Mouse (Mus musculus) induced T-regulatory cell, adult 2 months (primary cell): ENCODE measurements around the gene Kcns1.
"Not testable (repeated sequence)": the region's sequence is repeated elsewhere in the genome, so short reads cannot be mapped to it uniquely, and the experiment has no call there.

Experiments
- DNase-seq: peaks from one replicate; pipeline ENCODE4 v3.0.0-alpha.2; 2012; ENCODE audit warnings: low read depth

The Kcns1 gene

DNA sequence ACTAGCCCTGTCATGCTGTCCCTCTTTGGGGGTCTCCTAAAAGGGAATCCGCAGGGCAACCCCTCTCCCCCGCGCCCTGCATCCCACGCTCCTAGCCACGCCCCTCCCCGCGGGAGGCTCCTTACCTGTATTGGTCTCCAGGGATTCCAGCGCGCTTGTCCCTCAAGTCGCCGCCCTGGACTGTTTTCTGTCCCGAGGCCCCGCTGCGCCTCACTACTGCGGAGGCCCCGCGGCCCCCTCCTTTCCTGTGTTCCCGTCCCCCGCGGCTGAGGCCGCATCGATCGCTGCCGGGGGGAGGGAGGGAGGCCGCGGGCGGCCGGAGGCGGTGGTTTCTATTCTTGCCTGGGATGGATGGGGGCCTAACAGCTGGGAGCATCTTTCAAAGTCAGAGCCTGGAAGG lies at the start of gene Kcns1:
TSS of gene Kcns1 (minus strand) at position 212 of the 400 bp plus-strand sequence.
- DNase-seq = no peak

DNA sequence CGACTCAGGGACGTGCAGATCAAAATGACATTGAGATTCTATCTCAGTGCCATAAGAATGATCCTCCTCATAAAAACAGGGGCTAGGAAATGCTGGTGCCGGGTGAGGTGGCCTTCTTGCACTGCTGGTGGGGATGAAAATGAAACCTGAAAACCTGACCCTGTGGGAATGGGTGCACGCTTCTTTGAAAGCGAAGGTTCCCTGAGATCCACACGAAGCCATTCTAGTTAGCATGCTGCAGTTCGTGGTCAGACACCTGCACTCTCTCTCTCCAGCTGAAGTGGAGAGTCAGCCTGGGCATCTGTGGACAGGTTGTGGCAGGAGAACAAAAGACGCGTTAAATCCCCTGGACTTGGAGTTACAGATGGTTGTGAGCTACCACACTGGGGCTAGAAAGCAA lies 48.4 kb upstream of the Kcns1 start:
- DNase-seq = no peak

DNA sequence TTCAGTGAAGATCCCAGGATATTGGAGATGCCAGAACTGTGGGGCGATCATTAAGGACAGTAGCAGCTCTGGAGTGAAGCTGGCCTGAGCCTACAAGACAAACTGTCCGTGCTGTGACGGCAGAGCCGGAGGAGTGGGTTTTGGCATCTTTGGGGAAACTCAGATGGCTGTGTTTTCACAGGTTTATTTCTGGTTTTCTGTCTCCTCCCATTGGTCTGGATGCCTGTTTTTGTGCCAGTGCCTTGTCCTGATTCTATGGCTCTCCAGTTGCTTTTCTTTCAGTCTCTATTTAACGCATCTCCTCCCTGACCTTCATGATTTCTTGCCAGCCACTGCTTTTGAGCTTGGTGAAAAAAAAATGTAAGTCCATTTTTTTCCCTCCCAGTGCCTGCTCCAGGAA lies 41.8 kb upstream of the Kcns1 start:
- DNase-seq = no peak

DNA sequence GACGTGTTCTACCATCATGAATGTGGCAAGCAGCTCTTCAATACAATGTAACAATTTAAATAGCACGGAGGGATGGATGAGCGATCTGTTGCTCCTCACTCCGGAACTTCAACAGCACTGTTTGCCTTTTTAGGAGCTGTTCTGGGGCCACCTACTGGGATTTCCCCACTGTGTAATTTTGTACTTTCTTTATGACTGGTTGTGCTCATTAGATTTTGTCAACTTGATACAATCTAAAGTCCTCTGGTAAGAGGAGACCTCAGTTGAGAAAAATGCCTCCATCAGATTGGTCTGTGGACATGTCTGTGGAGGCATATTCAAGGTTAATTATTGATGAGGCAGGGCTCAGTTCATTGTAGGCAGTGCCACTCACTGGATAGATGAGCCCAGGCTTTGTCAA lies 40.0 kb upstream of the Kcns1 start:
- peak; percentile 74 for DNase-seq

DNA sequence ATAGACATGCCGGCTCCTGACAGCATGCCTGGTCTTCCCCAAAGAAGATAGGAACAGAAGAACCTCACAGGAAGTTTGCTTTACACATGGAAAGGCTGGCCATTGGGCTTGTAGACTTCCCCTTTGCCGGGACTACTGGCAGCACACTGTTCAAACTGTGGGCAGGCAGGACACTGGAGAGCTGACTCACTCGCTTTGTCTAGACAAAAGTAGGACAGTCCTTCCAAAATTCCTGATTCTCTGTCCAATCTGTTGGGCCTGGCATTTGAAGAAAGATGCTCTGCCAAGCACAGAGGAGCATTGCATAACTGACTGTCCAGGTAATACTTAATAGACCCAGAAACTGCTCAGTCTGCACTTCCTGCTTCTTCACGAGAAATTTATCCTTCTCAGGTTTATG lies 35.8 kb upstream of the Kcns1 start:
- DNase-seq = no peak

DNA sequence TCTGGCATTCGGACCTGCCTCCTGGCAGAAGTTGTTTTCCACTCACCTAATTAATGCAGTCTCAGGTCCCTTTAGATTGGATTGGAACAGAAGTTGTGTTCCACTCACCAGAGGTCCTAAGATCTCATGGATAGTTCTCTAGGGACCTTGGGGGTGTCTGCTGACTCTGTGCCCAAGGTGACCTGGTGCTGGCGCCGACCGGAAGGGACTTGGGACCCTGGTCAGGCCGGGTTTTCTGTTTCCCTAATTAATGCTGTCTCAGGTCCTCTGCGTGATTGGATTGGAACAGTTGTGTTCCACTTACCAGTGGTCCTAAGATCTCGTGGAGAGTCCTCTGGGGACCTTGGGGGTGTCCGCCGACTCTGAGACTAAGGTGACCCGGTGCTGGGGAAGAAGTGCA lies 35.1 kb upstream of the Kcns1 start:
- DNase-seq = not testable (repeated sequence)

DNA sequence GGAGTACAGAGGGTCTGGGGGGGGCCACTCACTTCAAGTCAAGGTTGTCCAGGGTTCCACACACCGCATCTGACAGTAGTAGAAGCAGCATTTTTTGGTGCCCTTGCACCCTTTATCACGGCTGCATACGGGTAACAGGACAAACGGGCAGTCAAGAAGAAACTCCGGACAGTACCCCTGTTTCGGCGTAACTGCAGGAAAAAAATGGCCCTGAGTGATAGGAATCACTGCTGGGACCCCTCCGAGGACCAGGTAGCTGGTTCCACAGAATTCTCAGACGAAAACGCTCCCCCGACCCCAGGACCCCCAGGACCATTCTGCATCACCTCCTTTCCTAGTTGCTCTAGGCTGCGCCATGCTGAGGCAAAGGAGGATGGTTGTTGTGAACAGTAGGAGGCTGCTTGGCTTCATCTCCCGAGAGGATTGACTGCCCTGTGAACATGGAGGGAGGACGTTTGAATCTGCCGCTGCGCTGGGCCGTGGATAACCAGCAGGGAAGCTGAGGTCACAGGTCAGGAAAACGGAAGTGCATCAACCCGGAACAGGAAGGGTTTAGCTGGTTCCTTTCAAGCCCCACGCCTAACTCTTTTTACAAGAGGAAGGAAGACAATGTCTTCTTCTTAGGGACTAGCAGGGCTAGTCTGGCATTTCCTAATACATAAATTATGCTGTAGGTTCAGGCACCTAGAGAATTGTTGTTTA lies 28.9 kb upstream of the Kcns1 start, which contains the start of gene Wfdc15a:
TSS of gene Wfdc15a (minus strand) at position 505 of the 702 bp plus-strand sequence.
- DNase-seq = no peak

DNA sequence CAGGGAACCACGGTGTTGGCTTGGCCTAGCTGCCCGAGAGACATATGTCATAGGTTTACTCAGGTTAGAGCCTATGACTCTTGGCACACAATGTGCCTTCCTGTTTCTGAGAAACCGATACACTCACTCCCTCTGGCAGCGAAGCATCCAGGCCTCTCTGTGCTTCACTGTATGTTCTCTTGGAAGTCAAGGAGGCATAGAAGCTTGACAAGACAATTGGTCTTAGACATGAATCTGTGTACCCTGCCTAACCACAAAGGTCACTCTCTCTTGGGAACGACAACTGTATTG lies 25.7 kb upstream of the Kcns1 start:
- no peak for DNase-seq

DNA sequence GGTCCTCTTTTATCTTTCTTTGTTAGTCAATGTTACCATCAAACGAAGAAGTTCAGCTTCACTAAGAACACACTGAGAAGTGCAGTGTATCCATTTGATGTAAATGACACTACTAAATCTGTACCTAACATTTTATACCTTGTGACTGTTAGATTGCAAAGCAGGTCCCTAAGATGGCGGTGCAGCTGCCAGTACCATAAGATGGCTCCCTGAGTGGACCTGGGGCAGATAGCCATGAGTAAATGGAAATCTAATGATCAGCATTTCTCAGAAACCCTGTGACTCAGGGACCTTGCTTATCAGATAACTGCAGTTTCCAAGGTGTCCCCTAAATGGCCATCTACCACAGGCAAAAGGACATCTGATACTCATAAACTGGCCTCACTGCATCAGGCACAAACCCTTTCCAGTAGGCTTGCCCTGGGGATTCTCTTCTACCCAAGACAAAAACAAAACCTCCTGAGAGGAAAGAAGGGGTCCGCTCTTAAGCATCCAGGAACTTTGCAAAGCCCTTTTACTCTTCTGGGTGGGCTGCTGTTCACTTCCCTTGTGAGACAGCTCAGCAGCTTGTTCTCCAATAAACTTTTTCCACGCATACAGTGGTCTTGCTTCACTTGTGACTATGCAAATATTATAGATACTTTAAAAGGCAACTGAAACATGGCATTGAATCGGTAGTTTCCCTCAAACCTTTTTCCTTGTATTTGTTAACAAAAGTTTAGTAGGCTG lies 25.2 kb upstream of the Kcns1 start:
- DNase-seq = no peak

DNA sequence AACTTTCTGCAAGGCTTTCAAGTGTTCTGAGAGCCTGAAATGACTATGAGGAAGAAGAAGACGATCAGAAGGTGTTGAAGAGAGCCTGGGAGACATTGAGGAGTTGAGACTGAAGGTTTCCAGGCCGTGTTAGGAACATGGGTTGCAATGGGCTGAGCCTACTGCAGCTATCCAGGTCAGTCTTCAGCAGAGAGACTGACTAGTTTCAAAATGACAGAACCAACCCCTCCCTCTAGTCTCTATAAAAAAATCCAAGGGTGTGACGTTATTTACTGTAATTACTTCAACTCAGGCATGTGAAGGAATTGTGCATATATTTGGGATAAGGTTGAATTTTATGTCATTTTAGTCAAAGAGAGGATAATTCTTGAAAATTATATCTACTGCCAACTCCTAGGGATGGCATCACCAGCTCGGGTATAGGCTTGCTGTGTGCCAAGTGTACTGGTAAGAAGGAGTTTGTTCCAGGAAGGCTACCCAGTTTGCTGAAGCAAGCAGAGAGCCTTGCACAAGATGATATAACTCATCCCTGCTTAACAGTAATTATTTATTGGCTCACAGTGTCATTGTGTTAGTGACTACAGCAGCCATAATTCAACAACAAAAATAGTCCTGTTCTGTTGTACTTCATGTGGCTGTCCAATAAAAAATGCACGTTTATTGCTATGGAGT lies 24.2 kb upstream of the Kcns1 start:
- DNase-seq = no peak

DNA sequence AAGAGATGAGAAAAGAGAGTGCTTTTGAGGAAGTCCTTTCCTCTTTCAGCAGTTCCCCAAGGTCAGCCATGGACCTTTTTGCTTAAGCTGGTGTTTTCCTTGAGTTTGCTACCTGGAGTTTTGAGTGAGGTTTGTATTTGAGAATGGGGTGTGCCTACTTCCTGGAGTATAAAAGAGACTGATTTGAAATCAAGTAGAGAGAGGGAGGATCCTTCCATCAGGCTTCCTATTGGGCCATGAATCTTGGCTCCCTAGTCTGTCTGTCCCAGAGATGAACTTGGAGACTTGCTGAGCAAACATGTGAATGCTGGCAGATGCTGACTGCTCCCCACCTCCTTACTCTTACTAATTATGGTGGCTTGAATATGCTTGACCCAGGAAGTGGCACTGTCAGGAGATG lies 21.4 kb upstream of the Kcns1 start:
- DNase-seq = no peak

DNA sequence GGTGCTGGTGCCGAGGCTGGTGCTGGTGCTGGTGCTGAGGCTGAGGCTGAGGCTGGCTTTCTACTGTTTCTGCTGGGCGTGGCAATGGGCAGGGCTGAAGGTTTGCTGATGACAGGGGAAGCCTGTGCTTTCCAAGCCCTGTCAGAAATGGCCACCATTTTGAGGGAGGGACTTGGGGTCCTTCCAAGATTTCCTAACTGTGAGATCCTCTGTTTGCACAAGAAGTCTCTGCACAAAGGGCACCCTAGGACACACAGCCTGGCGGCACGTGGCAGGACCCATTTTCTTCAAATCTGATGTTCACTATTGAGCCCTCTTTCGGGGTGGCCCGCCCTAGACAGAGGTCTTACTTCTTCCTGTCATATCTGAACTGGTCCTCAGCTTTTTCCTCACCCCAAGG lies 19.7 kb upstream of the Kcns1 start, which contains the start of gene Wfdc12:
TSS of gene Wfdc12 (minus strand) at position 33 of the 400 bp plus-strand sequence.
- no peak for DNase-seq

DNA sequence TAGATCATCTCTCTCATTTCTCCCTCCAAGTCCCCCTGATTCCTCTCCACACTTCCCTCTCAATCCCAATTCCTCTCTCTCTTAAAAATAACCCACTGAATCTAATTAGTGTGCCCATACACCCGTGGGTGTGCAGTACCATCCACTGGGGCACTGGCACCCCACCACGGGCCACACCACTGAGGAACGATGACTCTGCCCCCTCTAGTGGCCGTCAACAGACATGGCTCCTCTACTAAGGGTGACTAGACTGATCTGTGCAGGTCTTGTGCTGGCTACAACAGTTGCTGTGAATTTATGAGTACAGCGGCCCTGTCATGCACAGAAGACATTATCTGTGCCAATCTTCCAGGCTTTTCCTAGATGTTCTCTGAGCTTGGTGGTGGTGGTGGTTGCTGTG lies 17.8 kb upstream of the Kcns1 start:
- peak; percentile 62 for DNase-seq

DNA sequence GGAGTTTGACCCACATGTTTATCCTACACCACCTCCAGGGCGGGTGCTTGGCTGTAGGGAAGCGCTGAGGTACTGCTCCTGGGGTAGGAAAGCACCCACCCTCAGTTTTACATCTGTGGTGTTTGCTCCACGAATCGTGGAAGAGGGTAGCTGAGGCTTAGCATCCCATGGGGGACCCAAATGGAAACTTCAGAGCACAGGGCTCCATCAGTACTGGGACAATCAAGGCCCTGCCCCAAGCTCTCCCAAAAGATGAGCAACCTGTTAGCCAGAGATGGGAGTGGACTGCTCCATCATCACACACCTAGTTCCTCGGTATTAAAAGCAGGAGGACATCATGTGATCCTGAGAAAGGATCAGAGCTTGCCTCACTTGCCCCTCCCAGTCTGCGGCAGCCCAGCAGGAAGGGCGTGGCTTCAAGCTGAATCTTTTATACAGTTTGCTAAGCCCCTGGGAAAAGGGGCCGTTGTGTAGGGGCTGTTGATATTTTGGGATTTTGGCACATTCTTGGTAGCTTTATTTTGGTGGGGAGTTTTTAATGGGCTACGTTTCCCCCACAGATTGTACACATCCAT lies 13.3 kb upstream of the Kcns1 start:
- peak; percentile 52 for DNase-seq

DNA sequence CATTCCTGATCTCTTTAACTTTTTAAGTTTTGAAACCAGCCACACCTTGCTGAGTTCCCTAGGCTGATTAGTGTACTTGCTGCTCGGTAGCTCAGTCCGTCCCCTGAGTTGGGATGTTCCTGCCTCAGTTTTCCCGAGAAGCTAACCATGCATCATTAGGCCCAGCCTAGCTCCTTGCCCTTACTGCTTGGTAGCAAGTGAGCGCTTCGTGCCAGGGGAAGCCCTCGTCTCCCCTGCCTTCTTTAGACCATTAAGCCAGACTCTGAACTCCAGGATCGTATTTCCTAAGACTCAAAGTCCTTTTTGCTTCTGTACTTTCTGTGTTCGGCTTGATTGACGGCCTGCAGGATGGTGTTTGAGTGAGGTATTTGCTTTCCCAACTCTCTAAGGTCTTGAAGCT lies 12.4 kb upstream of the Kcns1 start:
- DNase-seq = no peak

DNA sequence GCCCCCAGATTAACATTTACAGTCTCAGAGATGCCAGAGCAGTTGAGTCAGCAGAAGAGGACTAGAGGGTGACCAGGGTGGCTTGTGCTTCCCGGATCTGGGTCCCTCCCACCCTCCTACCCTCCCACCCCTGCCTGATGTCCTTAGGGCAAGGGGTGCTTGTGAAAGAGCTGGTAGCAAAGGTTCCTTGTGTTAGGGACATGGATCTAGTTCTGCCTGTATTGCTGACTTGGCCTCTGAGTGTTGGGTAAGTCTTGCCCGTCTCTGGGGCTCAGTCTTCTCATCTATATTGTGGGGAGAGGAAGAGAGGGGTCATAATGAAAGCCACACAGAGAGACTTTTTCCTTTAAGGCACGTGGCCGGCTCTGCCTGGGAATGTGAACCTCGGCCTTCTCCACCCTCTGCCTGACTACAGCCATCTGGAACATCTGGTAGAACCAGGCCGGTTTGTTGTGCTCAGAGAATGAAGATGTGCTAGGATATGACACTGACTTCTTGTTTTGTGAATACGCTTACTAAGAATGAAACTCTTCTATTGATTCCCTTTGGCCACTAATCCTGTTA lies 11.9 kb upstream of the Kcns1 start, which contains the start of gene Wfdc5:
TSS of gene Wfdc5 (minus strand) at position 51 of the 564 bp plus-strand sequence.
- DNase-seq = no peak

DNA sequence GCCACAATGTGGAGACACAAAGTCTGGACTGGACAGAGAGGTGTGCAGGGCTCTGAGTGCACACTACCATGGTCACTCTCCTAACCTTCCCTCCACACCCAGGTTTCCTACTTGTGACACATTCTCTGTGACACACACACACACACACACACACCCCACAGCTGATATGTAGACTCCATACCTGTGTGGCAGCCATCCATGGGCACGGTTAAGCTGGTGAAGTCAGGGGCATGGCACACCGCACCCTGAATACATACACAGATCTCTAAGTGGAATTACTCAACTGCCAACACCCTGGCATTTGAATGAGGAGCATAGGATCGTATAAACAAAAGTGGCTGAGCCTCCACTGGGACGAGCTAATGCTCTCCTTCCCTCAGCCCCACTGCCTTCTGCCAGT lies 9.9 kb upstream of the Kcns1 start:
- DNase-seq = no peak

DNA sequence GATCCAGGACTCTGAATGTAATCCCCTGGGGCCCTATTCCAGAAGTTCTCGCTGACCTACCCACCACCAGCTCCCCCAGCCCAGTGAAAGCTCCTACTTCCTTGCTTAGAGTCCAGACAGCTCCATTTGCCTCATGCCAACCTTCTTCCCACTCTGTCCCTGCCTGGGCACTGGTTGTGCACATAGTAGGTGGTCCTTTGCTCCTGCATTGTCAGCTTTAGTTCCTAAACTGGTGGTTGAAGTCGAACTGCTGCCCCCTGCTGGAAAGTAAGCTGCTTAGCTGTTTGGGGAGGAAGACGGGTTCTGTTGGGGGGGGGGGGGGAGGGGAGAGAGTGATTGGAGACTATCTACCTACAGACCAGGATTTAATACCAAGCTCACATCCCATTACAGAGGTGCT lies 9.2 kb upstream of the Kcns1 start:
- DNase-seq = peak; percentile 70

DNA sequence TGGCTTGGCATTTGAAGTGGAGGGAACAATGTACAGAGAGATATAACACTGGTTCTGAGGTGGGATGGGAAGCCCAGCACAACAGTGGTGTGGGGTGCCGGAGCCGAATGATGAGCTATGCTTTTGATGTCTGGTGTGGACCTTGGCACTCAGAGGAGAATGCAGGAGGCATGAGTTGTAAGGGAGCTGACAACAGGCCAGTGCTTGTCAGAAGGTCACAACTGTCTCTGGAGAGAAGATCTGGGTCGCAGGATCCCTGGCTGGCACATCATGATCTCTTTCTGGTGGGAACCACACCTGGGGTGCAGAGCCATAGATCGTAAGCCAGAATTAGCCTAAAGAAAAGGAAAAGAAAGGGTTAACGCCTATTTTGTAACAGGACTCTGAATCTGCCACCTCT lies 6.9 kb upstream of the Kcns1 start:
- no peak for DNase-seq

DNA sequence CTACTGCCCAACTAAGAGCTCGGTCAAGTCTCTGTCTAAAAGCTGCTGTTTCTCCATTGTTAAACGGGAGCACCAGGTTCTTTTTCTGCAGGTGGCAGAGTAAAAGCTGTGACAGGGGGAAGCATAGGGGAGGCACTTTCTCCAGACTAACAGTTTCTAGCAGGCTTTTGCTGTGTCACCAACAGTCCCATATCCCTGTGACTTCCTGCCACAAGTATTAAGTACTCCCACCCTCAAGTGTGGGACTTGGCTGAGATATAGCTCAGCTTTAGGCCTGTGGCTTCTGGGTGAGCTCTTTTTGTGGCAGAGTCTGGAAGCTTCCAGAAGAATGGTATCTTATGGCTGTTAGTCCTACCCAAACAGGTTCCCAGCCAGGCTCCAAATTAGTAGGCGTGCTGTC lies 4.9 kb upstream of the Kcns1 start:
- no peak for DNase-seq

DNA sequence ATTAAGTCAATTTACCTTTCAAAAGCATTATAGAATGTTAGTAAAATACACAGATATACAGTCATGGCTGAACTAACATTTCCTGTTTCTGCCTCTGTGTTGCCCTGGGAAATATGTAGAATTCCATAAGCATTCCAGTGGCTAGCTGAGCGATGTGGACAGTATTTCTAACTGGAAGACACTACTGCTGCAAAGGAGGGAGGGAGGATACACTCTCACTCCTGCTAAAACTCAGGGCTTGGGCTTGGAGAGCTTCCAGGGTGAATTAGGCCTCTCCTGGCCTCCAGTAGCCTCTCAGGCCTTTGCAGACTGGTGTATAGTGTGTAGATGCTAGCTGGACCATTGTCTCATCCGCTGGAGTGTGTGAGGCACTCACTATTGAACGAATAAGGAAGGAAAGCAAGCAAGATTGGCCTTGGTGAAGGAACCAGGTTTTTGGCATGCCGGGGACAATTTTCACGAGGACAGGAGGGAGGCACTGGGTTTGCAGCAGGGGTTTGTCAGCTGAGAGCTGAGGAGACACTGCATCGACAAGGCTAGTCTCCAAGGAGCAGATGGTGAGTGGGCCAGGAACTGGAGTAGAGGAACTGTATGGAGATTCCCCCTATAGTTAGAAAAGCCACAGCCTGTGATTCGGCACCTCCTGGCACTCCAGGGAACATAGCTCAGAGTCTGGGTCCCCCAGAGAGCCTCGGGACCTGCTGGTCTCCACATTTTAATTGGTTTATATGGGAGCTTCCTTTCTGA lies 3.9 kb upstream of the Kcns1 start:
- DNase-seq = no peak

DNA sequence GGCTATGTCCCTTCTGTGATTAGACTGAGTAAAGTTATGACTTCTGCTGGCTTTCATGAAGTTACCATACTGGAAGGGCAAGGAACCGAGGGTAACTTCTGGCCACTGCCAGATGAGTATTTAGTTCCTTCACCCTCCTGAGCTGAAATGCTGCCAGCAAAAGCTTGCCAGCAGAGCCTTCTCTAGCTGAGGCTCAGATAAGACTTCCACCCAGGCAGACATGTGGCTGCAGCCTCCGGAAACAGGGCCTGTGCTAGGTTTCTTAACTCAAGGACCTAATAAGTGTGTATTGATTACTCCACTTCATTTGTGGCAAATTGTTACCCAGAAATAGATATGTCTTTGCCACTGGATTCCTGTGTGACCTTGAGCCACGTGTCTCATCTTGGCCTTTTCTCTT lies 2.5 kb upstream of the Kcns1 start:
- no peak for DNase-seq
